Mouse (Mus musculus) bone marrow macrophage, adult 2 months (primary cell): Measurements from ENCODE around the gene Tomm34.

Experiments used
- CTCF ChIP-seq: IDR thresholded peaks from 2 replicates; pipeline ENCODE4 v1.5.1; 2012; ENCODE audit warnings: low read depth, mild to moderate bottlenecking, low read length, moderate library complexity
- POLR2A ChIP-seq: IDR thresholded peaks from 2 replicates; pipeline ENCODE4 v1.6.1; 2012; ENCODE audit warnings: mild to moderate bottlenecking, low read depth, low read length, borderline replicate concordance

GRCm38 (mm10) chr2:164007547-164007946 is 63.4 kb downstream of the Tomm34 start:
- TF ChIP-seq CTCF (no peak), POLR2A (no peak)
